Mouse (Mus musculus) testis, postnatal 14 days (tissue): ENCODE measurements around the gene Baz1b.

ENCODE experiments used
- DNase-seq: peaks from one replicate; pipeline ENCODE4 v3.0.0; 2021; ENCODE audit warnings: low spot score

Gene Baz1b

DNA sequence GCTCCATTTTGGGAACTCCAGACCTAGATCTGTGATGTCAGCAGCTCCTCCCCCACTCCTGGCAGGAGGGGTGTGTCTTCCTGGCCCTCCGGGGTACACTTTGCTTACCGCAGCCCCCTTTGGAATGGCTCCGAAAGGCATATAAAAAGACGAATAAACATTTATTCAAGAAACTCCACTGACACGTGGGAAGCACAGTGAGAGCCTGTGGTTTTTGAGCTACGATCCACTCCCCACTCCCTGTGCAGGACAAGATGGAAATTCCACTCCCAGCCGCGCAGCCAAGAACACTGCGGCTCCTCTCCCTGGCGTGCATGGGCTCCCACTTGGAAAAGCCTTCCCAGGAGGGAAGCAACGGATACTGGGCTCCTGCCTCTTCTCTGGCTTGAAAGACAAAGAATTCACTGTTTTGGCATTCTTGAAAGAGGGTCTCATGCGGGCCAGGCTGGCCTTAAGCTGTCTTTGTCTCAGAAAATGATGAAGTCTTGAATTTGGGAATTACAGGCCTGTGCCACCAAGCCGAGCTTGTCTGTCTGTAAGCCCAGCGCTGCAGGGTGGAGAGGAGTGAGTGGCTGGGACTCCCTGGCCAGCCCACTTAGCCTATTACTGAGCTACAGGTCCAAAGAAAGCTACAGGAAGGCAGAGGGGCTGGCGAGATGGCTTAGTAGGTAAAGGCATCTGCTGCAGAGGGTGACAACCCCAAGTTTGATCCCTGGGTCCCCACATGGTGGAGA, 87.8 kb downstream of the Baz1b start:
- no peak for DNase-seq

DNA sequence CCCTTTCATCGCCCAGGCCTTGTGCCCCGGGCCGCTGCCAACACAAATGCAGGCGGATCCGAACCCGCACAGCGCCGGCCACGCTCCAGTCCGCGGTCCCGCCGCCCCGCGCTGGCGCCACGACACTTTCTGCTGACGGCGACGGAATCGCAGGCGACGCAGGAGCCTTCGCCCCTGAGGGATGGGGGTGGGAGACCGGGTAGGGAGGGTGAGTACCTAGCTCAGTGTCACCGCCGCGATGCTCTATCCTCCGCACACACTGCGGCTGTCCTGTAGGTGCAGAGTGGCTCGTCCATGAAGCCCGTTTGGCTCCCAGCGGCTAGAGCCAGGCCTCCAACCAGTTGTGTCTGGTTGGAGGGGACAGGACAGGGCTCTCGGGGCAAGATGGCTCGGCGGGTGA, 89.5 kb downstream of the Baz1b start:
- no peak for DNase-seq

DNA sequence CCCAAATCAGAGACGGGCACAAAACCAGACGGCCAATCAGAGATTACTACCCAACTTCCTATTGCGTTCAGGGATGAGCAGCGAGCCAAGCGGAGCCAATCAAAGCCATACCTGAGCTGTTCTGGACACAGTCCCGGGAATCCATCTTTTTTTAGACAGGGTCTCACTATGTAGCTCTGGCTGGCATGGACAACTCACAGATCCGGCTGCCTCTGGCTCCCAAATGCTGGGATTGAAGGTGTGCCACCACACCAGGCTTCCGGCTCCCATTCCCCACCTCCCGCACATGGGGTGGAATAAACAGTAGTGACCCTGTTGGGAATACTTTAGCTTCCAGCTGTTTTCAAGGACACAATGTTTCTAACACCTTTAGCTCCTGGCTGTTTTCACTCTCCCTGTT, 93.2 kb downstream of the Baz1b start:
- peak; percentile 60 for DNase-seq

DNA sequence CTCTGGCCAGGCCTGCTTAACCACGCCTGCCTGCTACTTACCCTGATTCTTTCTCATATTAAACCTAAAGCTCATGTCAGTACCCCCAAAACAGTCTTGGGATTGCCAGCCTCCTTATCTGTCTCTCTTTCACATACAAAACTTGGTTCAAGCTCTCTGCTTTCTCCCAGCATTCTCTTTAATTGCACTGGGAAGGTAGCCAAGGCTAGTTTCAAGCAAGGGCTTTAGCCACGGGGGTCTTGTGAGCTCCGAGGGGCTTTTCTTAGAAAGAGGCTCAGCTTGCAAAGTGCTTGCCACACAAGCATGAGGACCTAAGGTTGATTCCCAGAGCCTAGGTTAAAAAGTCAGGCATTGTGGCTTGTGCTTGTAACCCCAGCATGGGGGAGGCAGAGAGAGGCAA, 98.1 kb downstream of the Baz1b start:
- DNase-seq = no peak

DNA sequence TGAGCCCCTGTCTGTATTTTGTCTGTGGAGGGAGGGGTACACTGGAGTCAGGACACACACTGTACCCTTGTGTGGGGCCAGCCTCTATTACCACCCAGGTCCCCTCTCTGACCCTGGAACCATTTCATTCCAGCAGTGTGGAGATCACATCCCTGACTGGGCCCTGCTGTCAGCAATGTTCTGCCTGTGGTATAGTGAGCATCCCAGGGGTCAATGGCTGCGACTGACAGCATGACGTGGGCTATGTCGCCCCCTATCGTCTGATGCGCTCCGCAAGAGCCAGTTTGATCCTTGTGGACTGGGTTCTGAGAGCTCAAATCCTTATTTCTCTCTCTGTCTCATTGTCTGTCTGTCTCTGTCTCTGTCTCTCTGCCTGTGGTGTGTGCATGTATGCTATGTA, 99.1 kb downstream of the Baz1b start:
- peak; percentile 39 for DNase-seq

DNA sequence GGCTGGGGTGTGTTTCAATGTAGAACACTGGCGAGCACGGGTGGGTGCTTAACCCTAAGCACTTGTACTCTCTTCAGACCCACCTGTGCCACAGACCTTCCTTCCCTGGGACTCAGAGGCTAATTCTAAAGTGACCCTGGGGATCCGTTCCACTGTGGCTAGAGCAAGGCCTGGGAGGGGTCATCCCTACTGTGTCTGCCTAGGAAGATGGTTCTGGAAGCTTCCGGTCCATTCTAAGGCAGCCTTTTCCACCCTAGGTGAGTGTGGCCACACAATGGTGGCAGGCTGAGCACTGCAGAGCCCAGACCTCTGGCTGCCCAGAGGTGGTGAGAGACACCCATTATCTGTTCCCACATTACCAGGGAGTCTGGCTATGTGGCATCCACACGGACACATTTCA, 99.9 kb downstream of the Baz1b start:
- no peak for DNase-seq

DNA sequence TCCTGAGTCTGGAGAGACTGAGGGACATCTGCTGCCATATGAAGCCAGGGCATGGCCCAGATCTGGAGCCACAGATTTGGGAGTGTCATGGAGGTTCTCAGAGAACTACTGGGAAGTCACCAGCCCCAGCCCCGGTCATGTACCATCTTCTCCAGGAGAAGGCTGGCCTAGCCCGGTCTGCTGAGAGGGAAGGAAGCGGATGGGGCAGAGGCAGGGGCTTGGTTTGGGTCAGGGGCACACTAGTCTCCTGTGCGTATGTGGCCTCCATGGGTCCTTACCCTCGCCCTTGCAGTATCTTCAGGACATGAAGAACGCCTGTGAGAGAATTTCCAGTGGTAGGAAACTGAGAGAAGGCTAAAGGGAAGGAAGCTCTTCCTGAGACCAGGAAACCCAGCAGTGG, 103.6 kb downstream of the Baz1b start:
- no peak for DNase-seq

DNA sequence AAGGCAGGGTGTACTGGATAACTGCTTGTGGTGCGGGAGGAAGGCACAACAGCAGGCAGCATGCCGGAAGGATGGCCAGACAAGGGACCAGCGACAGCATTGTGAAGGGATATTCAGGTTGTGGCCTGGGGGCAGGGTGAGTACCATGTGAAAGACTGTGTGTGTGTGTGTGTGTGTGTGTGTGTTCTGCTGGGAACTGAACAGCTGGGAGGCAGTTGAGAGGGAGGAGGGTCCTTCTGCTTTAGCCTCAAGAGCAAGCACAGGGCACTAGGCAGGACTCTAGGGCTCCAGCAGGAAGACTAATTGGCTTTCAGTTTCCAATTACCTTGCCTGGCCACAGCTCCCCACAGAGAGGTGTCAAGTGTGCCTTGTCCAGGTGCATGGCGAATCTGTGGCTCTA, 104.1 kb downstream of the Baz1b start:
- no peak for DNase-seq

DNA sequence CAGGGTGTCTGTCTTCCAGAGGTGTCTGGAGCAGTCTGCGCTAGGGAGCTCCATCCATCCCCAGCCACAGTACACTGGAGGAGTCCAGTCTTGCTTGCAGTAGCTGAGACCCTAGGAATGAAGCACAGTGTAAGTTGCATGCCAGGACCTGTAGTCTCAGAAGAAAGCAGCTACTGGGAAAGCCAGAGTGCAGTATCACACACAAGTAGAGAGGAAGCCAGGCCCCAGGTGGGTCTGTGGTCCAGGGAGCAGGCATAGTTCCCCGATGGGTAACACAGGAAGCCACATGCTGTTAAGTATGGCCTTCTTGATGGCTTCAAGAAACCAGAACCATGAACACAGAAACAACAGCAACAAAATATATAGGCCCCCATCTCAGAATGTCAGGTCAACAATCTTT, 104.9 kb downstream of the Baz1b start:
- DNase-seq = no peak
